Mouse (Mus musculus): ENCODE results near the gene Efna5. TPM values are rescaled to one million over a fixed set of nuclear protein-coding genes. Genes with fewer than 3 reads are reported as not detected.

Gene Efna5
- polyA plus RNA-seq, 1 experiment from 2014 or later: 2.6 TPM

- H3K36me3 ChIP-seq: no peaks in the 10 kb centered on the region
- H3K4me1 ChIP-seq (replicated peaks): no peaks in the 10 kb centered on the region
- WGBS (ENCODE audit: insufficient replicate concordance): 67% methylated on average over 9 of the region's 9 CpGs
- no peak for DNase-seq
- H3K4me2 ChIP-seq: no peak overlapping the region
- ATAC-seq (ENCODE audit: low read depth): no peak
- H3K27me3 ChIP-seq: no peaks in the 10 kb centered on the region
- H3K9ac ChIP-seq: no peak overlapping the region
- no peak overlapping the region for H3K27ac ChIP-seq
- no peaks in the 10 kb centered on the region for H3K9me3 ChIP-seq (replicated peaks)
- no peak overlapping the region for H3K4me3 ChIP-seq (replicated peaks)
Observed at GRCm38 (mm10) chr17:62590685-62591460, 290.2 kb downstream of the Efna5 start.

- Histone ChIP-seq H3K9ac (no peak overlapping the region), H3K36me3 (no peaks in the 10 kb centered on the region), H3K4me1 (replicated peaks) (no peaks in the 10 kb centered on the region), H3K4me3 (replicated peaks) (no peak overlapping the region), H3K4me2 (no peak overlapping the region), H3K27ac (no peak overlapping the region), H3K27me3 (no peaks in the 10 kb centered on the region), H3K9me3 (replicated peaks) (no peaks in the 10 kb centered on the region)
- WGBS (ENCODE audit: insufficient replicate concordance): 63% methylated on average over 6 of the region's 6 CpGs
- no peak for DNase-seq
- ATAC-seq (ENCODE audit: low read depth): no peak
Observed at GRCm38 (mm10) chr17:62580127-62580526, 301.0 kb downstream of the Efna5 start.

GRCm38 (mm10) chr17:62579618-62580017, 301.5 kb downstream of the Efna5 start:
- H3K9ac ChIP-seq: no peak overlapping the region
- ATAC-seq (ENCODE audit: low read depth): no peak

GRCm38 (mm10) chr17:62574499-62575265, 306.4 kb downstream of the Efna5 start:
- DNase-seq (no peak), ATAC-seq (ENCODE audit: low read depth) (no peak)
- no peak overlapping the region for H3K4me3 ChIP-seq (replicated peaks)
- no peak overlapping the region for H3K9ac ChIP-seq
- H3K36me3 ChIP-seq: no peaks in the 10 kb centered on the region
- WGBS (ENCODE audit: insufficient replicate concordance): 56% methylated on average over 9 of the region's 9 CpGs
- H3K4me1 ChIP-seq (replicated peaks): no peaks in the 10 kb centered on the region
- no peak overlapping the region for H3K4me2 ChIP-seq
- no peaks in the 10 kb centered on the region for H3K27me3 ChIP-seq
- no peaks in the 10 kb centered on the region for H3K9me3 ChIP-seq (replicated peaks)
- H3K27ac ChIP-seq: no peak overlapping the region

More at GRCm38 (mm10) chr17:62579618-62580017, 301.5 kb downstream of the Efna5 start:
- Histone ChIP-seq H3K36me3 (no peaks in the 10 kb centered on the region), H3K4me2 (no peak overlapping the region), H3K4me1 (replicated peaks) (no peaks in the 10 kb centered on the region), H3K4me3 (replicated peaks) (no peak overlapping the region), H3K27me3 (no peaks in the 10 kb centered on the region), H3K27ac (no peak overlapping the region), H3K9me3 (replicated peaks) (no peaks in the 10 kb centered on the region)
- 89% methylated on average over 6 of the region's 6 CpGs for WGBS (ENCODE audit: insufficient replicate concordance)
- DNase-seq: no peak

GRCm38 (mm10) chr17:62570101-62570500, 311.0 kb downstream of the Efna5 start:
- no peak overlapping the region for H3K4me3 ChIP-seq (replicated peaks)
- no peak for ATAC-seq (ENCODE audit: low read depth)
- no peak for DNase-seq
- no peaks in the 10 kb centered on the region for H3K36me3 ChIP-seq
- H3K27ac ChIP-seq: no peak overlapping the region
- no peaks in the 10 kb centered on the region for H3K4me1 ChIP-seq (replicated peaks)
- no peak overlapping the region for H3K4me2 ChIP-seq
- H3K9ac ChIP-seq: no peak overlapping the region
- H3K27me3 ChIP-seq: no peaks in the 10 kb centered on the region
- WGBS (ENCODE audit: insufficient replicate concordance): 50% methylated on average over 1 of the region's 1 CpGs
- H3K9me3 ChIP-seq (replicated peaks): no peaks in the 10 kb centered on the region

GRCm38 (mm10) chr17:62568019-62568418, 313.1 kb downstream of the Efna5 start:
- no peak for ATAC-seq (ENCODE audit: low read depth)
- Histone ChIP-seq H3K36me3 (no peaks in the 10 kb centered on the region), H3K27me3 (no peaks in the 10 kb centered on the region), H3K27ac (no peak overlapping the region), H3K9me3 (replicated peaks) (no peaks in the 10 kb centered on the region), H3K4me1 (replicated peaks) (no peaks in the 10 kb centered on the region), H3K9ac (no peak overlapping the region), H3K4me2 (no peak overlapping the region), H3K4me3 (replicated peaks) (no peak overlapping the region)
- no peak for DNase-seq
- 53% methylated on average over 4 of the region's 4 CpGs for WGBS (ENCODE audit: insufficient replicate concordance)

- no peak for ATAC-seq (ENCODE audit: low read depth)
- no peak for DNase-seq
- no peaks in the 10 kb centered on the region for H3K36me3 ChIP-seq
- H3K4me1 ChIP-seq (replicated peaks): no peaks in the 10 kb centered on the region
- H3K4me3 ChIP-seq (replicated peaks): no peak overlapping the region
- H3K9ac ChIP-seq: no peak overlapping the region
- H3K4me2 ChIP-seq: no peak overlapping the region
- H3K9me3 ChIP-seq (replicated peaks): no peaks in the 10 kb centered on the region
- no peak overlapping the region for H3K27ac ChIP-seq
- H3K27me3 ChIP-seq: no peaks in the 10 kb centered on the region
- WGBS (ENCODE audit: insufficient replicate concordance): 64% methylated on average over 1 of the region's 1 CpGs
Observed at GRCm38 (mm10) chr17:62565632-62566031, 315.5 kb downstream of the Efna5 start.

- Histone ChIP-seq H3K36me3 (no peaks in the 10 kb centered on the region), H3K9ac (no peak overlapping the region), H3K4me3 (replicated peaks) (no peak overlapping the region), H3K27me3 (no peaks in the 10 kb centered on the region), H3K4me1 (replicated peaks) (no peaks in the 10 kb centered on the region), H3K27ac (no peak overlapping the region), H3K9me3 (replicated peaks) (no peaks in the 10 kb centered on the region), H3K4me2 (no peak overlapping the region)
- WGBS (ENCODE audit: insufficient replicate concordance): 66% methylated on average over 7 of the region's 7 CpGs
- DNase-seq (no peak), ATAC-seq (ENCODE audit: low read depth) (no peak)
Observed at GRCm38 (mm10) chr17:62562439-62562838, 318.7 kb downstream of the Efna5 start.

- H3K27ac ChIP-seq: no peak overlapping the region
- DNase-seq (no peak), ATAC-seq (ENCODE audit: low read depth) (no peak)
- H3K9me3 ChIP-seq (replicated peaks): no peaks in the 10 kb centered on the region
- H3K4me1 ChIP-seq (replicated peaks): no peaks in the 10 kb centered on the region
- no peaks in the 10 kb centered on the region for H3K36me3 ChIP-seq
- H3K9ac ChIP-seq: no peak overlapping the region
- 64% methylated on average over 6 of the region's 6 CpGs for WGBS (ENCODE audit: insufficient replicate concordance)
- H3K4me2 ChIP-seq: no peak overlapping the region
- no peak overlapping the region for H3K4me3 ChIP-seq (replicated peaks)
- no peaks in the 10 kb centered on the region for H3K27me3 ChIP-seq
Observed at GRCm38 (mm10) chr17:62557215-62557614, 323.9 kb downstream of the Efna5 start.

All from liver, embryonic 13.5 days (tissue).